Mouse (Mus musculus): ENCODE measurements around the gene Cyp2d22. TPM values are rescaled to one million over a fixed set of nuclear protein-coding genes. Genes with fewer than 3 reads are reported as not detected.
"Not testable (repeated sequence)": the region's sequence is repeated elsewhere in the genome, so short reads cannot be mapped to it uniquely, and the experiment has no call there.

Cyp2d22 gene
- polyA plus RNA-seq, 1 experiment from 2014 or later, result 1.4 TPM

GRCm38 (mm10) chr15:82404163-82404562, 24.1 kb upstream of the Cyp2d22 start:
- no peak for ATAC-seq (replicated peaks; ENCODE audit: insufficient number of reproducible peaks, low FRiP score, low TSS enrichment, low read depth)

GRCm38 (mm10) chr15:82403606-82404005, 23.5 kb upstream of the Cyp2d22 start:
- Histone ChIP-seq H3K4me1 (ENCODE audit: control insufficient read depth, insufficient read depth, low read length) (no peaks in the 10 kb centered on the region), H3K4me3 (ENCODE audit: low read depth, low read length) (no peak overlapping the region), H3K4me2 (ENCODE audit: low read depth, low read length) (no peak overlapping the region), H3K9ac (replicated peaks; ENCODE audit: low read length) (no peak overlapping the region), H3K36me3 (replicated peaks; ENCODE audit: control insufficient read depth, insufficient read depth, low read depth, low read length) (no peaks in the 10 kb centered on the region), H3K27ac (replicated peaks; ENCODE audit: low read depth, low read length) (no peak overlapping the region), H3K9me3 (replicated peaks; ENCODE audit: control insufficient read depth, low read length) (no peaks in the 10 kb centered on the region), H3K27me3 (ENCODE audit: control insufficient read depth, insufficient read depth, low read length) (no peaks in the 10 kb centered on the region)
- DNase-seq (ENCODE audit: low spot score) (no peak), ATAC-seq (replicated peaks; ENCODE audit: insufficient number of reproducible peaks, low FRiP score, low TSS enrichment, low read depth) (no peak)
- WGBS, result 86% methylated on average over 9 of the region's 9 CpGs

More at GRCm38 (mm10) chr15:82404163-82404562, 24.1 kb upstream of the Cyp2d22 start:
- Histone ChIP-seq H3K9me3 (replicated peaks; ENCODE audit: control insufficient read depth, low read length) (no peaks in the 10 kb centered on the region), H3K4me2 (ENCODE audit: low read depth, low read length) (no peak overlapping the region), H3K4me3 (ENCODE audit: low read depth, low read length) (no peak overlapping the region), H3K27me3 (ENCODE audit: control insufficient read depth, insufficient read depth, low read length) (no peaks in the 10 kb centered on the region), H3K36me3 (replicated peaks; ENCODE audit: control insufficient read depth, insufficient read depth, low read depth, low read length) (no peaks in the 10 kb centered on the region), H3K9ac (replicated peaks; ENCODE audit: low read length) (no peak overlapping the region), H3K27ac (replicated peaks; ENCODE audit: low read depth, low read length) (no peak overlapping the region), H3K4me1 (ENCODE audit: control insufficient read depth, insufficient read depth, low read length) (no peaks in the 10 kb centered on the region)
- no peak for DNase-seq (ENCODE audit: low spot score)
- 85% methylated on average over 3 of the region's 3 CpGs for WGBS

- Histone ChIP-seq H3K27me3 (ENCODE audit: control insufficient read depth, insufficient read depth, low read length) (no peaks in the 10 kb centered on the region), H3K4me3 (ENCODE audit: low read depth, low read length) (no peak overlapping the region), H3K4me1 (ENCODE audit: control insufficient read depth, insufficient read depth, low read length) (no peaks in the 10 kb centered on the region), H3K4me2 (ENCODE audit: low read depth, low read length) (no peak overlapping the region), H3K36me3 (replicated peaks; ENCODE audit: control insufficient read depth, insufficient read depth, low read depth, low read length) (no peaks in the 10 kb centered on the region), H3K9me3 (replicated peaks; ENCODE audit: control insufficient read depth, low read length) (no peaks in the 10 kb centered on the region), H3K27ac (replicated peaks; ENCODE audit: low read depth, low read length) (no peak overlapping the region), H3K9ac (replicated peaks; ENCODE audit: low read length) (no peak overlapping the region)
- ATAC-seq (replicated peaks; ENCODE audit: insufficient number of reproducible peaks, low FRiP score, low TSS enrichment, low read depth), result no peak
- WGBS, result 78% methylated on average over 6 of the region's 6 CpGs
- DNase-seq (ENCODE audit: low spot score), result no peak
Measured at GRCm38 (mm10) chr15:82402741-82403140, 22.7 kb upstream of the Cyp2d22 start.

- Histone ChIP-seq H3K4me3 (ENCODE audit: low read depth, low read length) (no peak overlapping the region), H3K4me2 (ENCODE audit: low read depth, low read length) (no peak overlapping the region), H3K36me3 (replicated peaks; ENCODE audit: control insufficient read depth, insufficient read depth, low read depth, low read length) (no peaks in the 10 kb centered on the region), H3K9me3 (replicated peaks; ENCODE audit: control insufficient read depth, low read length) (no peaks in the 10 kb centered on the region), H3K27me3 (ENCODE audit: control insufficient read depth, insufficient read depth, low read length) (no peaks in the 10 kb centered on the region), H3K27ac (replicated peaks; ENCODE audit: low read depth, low read length) (no peak overlapping the region), H3K9ac (replicated peaks; ENCODE audit: low read length) (no peak overlapping the region), H3K4me1 (ENCODE audit: control insufficient read depth, insufficient read depth, low read length) (no peaks in the 10 kb centered on the region)
- DNase-seq (ENCODE audit: low spot score), result no peak
- ATAC-seq (replicated peaks; ENCODE audit: insufficient number of reproducible peaks, low FRiP score, low TSS enrichment, low read depth), result no peak
Measured at GRCm38 (mm10) chr15:82402106-82402505, 22.0 kb upstream of the Cyp2d22 start.

- ATAC-seq (replicated peaks; ENCODE audit: insufficient number of reproducible peaks, low FRiP score, low TSS enrichment, low read depth) (no peak), DNase-seq (ENCODE audit: low spot score) (no peak)
- Histone ChIP-seq H3K4me1 (ENCODE audit: control insufficient read depth, insufficient read depth, low read length) (no peaks in the 10 kb centered on the region), H3K4me3 (ENCODE audit: low read depth, low read length) (no peak overlapping the region), H3K36me3 (replicated peaks; ENCODE audit: control insufficient read depth, insufficient read depth, low read depth, low read length) (no peaks in the 10 kb centered on the region), H3K9ac (replicated peaks; ENCODE audit: low read length) (no peak overlapping the region), H3K27me3 (ENCODE audit: control insufficient read depth, insufficient read depth, low read length) (no peaks in the 10 kb centered on the region), H3K27ac (replicated peaks; ENCODE audit: low read depth, low read length) (no peak overlapping the region), H3K9me3 (replicated peaks; ENCODE audit: control insufficient read depth, low read length) (no peaks in the 10 kb centered on the region), H3K4me2 (ENCODE audit: low read depth, low read length) (no peak overlapping the region)
- 59% methylated on average over 2 of the region's 2 CpGs for WGBS
Measured at GRCm38 (mm10) chr15:82401516-82401915, 21.5 kb upstream of the Cyp2d22 start.

GRCm38 (mm10) chr15:82395955-82396354, 15.9 kb upstream of the Cyp2d22 start:
- WGBS, result 92% methylated on average over 3 of the region's 3 CpGs

GRCm38 (mm10) chr15:82393922-82394321, 13.9 kb upstream of the Cyp2d22 start, which contains the start of gene Cyp2d11:
TSS of gene Cyp2d11 (minus strand) at chr15:82394022.
- not testable (repeated sequence) for ATAC-seq (replicated peaks; ENCODE audit: insufficient number of reproducible peaks, low FRiP score, low TSS enrichment, low read depth); H3K4me1 ChIP-seq (ENCODE audit: control insufficient read depth, insufficient read depth, low read length); DNase-seq (ENCODE audit: low spot score); H3K9me3 ChIP-seq (replicated peaks; ENCODE audit: control insufficient read depth, low read length); H3K27me3 ChIP-seq (ENCODE audit: control insufficient read depth, insufficient read depth, low read length); H3K27ac ChIP-seq (replicated peaks; ENCODE audit: low read depth, low read length); H3K36me3 ChIP-seq (replicated peaks; ENCODE audit: control insufficient read depth, insufficient read depth, low read depth, low read length); H3K4me3 ChIP-seq (ENCODE audit: low read depth, low read length); H3K9ac ChIP-seq (replicated peaks; ENCODE audit: low read length); H3K4me2 ChIP-seq (ENCODE audit: low read depth, low read length)
- WGBS, result 82% methylated on average over 2 of the region's 2 CpGs

More at GRCm38 (mm10) chr15:82395955-82396354, 15.9 kb upstream of the Cyp2d22 start:
- ATAC-seq (replicated peaks; ENCODE audit: insufficient number of reproducible peaks, low FRiP score, low TSS enrichment, low read depth); H3K4me1 ChIP-seq (ENCODE audit: control insufficient read depth, insufficient read depth, low read length); H3K9me3 ChIP-seq (replicated peaks; ENCODE audit: control insufficient read depth, low read length); DNase-seq (ENCODE audit: low spot score); H3K27ac ChIP-seq (replicated peaks; ENCODE audit: low read depth, low read length); H3K4me3 ChIP-seq (ENCODE audit: low read depth, low read length); H3K27me3 ChIP-seq (ENCODE audit: control insufficient read depth, insufficient read depth, low read length); H3K4me2 ChIP-seq (ENCODE audit: low read depth, low read length); H3K9ac ChIP-seq (replicated peaks; ENCODE audit: low read length); H3K36me3 ChIP-seq (replicated peaks; ENCODE audit: control insufficient read depth, insufficient read depth, low read depth, low read length): not testable (repeated sequence)

- WGBS, result 91% methylated on average over 10 of the region's 10 CpGs
- not testable (repeated sequence) for H3K4me3 ChIP-seq (ENCODE audit: low read depth, low read length); ATAC-seq (replicated peaks; ENCODE audit: insufficient number of reproducible peaks, low FRiP score, low TSS enrichment, low read depth); H3K4me1 ChIP-seq (ENCODE audit: control insufficient read depth, insufficient read depth, low read length); H3K4me2 ChIP-seq (ENCODE audit: low read depth, low read length); H3K9ac ChIP-seq (replicated peaks; ENCODE audit: low read length); H3K36me3 ChIP-seq (replicated peaks; ENCODE audit: control insufficient read depth, insufficient read depth, low read depth, low read length); DNase-seq (ENCODE audit: low spot score); H3K27ac ChIP-seq (replicated peaks; ENCODE audit: low read depth, low read length); H3K9me3 ChIP-seq (replicated peaks; ENCODE audit: control insufficient read depth, low read length); H3K27me3 ChIP-seq (ENCODE audit: control insufficient read depth, insufficient read depth, low read length)
Measured at GRCm38 (mm10) chr15:82389916-82390315, 9.9 kb upstream of the Cyp2d22 start.

Measured in embryonic facial prominence, embryonic 11.5 days (tissue).